Mouse (Mus musculus) cerebellum, postnatal 4 days (tissue): ENCODE measurements around the gene Vmn1r103.
"Not testable (repeated sequence)": the region's sequence is repeated elsewhere in the genome, so short reads cannot be mapped to it uniquely, and the experiment has no call there.

Source experiments
- DNase-seq, 2 experiments: peaks; one replicate each; pipeline ENCODE4 v3.0.0; 2022; ENCODE audit warnings: low spot score in 2 of 2, mixed read lengths in 1 of 2

Gene Vmn1r103

DNA sequence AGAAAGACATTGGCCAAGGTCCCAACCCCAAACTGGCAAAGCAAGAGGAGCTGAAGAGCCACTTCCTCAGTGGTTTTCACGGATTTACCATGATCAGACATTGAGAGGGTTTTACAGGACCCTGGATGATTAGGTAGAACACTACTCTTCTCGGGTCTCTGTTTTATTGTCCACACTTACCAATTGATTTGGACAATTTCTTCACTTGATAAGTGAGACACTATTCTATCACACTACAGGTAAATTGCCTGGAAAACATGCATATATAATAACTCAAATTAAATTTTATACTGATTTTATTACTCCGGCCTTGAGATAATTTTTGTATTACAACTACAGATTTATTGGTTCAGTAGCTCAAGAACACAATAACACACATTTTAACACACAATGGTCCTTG is at the start of gene Vmn1r103:
Vmn1r103 (minus strand) TSS at position 101 of the 400 bp plus-strand sequence.
- not testable (repeated sequence) for DNase-seq

- DNase-seq: not testable (repeated sequence)
Measured at GRCm38 (mm10) chr7:20545657-20546056, 35.3 kb upstream of the Vmn1r103 start, which contains the start of gene Gm5726. Gm5726 (minus strand) TSS chr7:20545757.

- DNase-seq: not testable (repeated sequence)
Measured at GRCm38 (mm10) chr7:20533537-20533936, 23.2 kb upstream of the Vmn1r103 start, which contains the start of gene Vmn1r104. Vmn1r104 (plus strand) TSS chr7:20533837.

GRCm38 (mm10) chr7:20474825-20475224 is 35.5 kb downstream of the Vmn1r103 start, which contains the start of gene Gm10670:
Gm10670 (minus strand) TSS chr7:20474925.
- DNase-seq: not testable (repeated sequence)
